Mouse (Mus musculus) liver, adult 2 months (tissue): ENCODE results near the gene Fbxl17.

Source experiments
- CTCF ChIP-seq: fragments of 200-500 bp; IDR thresholded peaks from 2 replicates; pipeline ENCODE4 v1.5.1; 2011; ENCODE audit warnings: low read depth, low read length, control low read depth
- POLR2A ChIP-seq: fragments of 200-500 bp; IDR thresholded peaks from 2 replicates; pipeline ENCODE4 v1.6.1; 2011; ENCODE audit warnings: low read length, control low read depth; ENCODE audit not compliant: insufficient read depth; ENCODE audit errors: extremely low read depth

- no peak for TF ChIP-seq CTCF
- no peak for TF ChIP-seq POLR2A
These were observed 489.0 kb downstream of the Fbxl17 start for GRCm38 (mm10) chr17:63010830-63011229.
